Mouse (Mus musculus) cerebral cortex, adult 2 months (tissue): Measurements from ENCODE around the gene Abraxas1.

Experiments used
- WGBS: fragments of 180-500 bp; shearing (Covaris S2); methylation state at CpG from one replicate; pipeline ENCODE4 v1.1.7; 2018; 5-methylcytosine and 5-hydroxymethylcytosine counted together

Gene Abraxas1

DNA sequence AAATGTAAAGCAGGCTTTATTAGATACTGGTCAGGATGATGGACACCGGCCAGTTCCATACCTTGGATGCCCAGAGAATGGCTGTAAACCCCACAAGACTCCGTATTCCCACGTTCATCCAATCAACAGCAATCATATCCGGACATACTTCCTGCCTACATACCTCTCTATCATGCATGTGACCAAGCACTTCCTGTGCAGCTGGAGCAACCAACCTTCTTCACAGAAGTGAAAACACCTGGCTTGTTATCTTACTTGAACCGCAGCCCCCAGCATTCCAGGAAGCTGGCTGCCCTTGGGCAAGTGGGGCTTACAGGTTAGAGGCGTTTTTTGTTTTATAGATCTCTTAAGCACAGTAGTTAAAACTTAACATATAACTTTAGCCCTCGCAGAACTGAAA lies 2.1 kb upstream of the Abraxas1 start:
- WGBS, result 85% methylated on average over 7 of the region's 7 CpGs

DNA sequence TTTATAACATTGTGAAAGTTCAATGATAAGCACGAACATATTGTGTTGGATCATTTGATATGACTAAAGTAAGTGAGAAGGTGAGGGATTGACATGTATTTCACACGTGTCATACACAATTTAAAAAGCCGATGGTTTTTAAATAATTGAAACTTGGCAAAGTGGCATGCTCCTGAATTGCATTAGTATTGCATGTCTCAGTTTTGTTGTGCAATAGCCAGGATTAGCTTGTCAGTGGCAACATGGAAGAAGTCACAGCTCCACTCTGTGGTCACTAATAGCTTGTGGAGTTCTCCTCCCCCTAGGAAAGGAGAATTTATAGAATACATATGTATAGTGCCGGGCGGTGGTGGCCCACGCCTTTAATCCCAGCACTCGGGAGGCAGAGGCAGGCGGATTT lies 610 bp upstream of the Abraxas1 start:
- 64% methylated on average over 8 of the region's 8 CpGs for WGBS

DNA sequence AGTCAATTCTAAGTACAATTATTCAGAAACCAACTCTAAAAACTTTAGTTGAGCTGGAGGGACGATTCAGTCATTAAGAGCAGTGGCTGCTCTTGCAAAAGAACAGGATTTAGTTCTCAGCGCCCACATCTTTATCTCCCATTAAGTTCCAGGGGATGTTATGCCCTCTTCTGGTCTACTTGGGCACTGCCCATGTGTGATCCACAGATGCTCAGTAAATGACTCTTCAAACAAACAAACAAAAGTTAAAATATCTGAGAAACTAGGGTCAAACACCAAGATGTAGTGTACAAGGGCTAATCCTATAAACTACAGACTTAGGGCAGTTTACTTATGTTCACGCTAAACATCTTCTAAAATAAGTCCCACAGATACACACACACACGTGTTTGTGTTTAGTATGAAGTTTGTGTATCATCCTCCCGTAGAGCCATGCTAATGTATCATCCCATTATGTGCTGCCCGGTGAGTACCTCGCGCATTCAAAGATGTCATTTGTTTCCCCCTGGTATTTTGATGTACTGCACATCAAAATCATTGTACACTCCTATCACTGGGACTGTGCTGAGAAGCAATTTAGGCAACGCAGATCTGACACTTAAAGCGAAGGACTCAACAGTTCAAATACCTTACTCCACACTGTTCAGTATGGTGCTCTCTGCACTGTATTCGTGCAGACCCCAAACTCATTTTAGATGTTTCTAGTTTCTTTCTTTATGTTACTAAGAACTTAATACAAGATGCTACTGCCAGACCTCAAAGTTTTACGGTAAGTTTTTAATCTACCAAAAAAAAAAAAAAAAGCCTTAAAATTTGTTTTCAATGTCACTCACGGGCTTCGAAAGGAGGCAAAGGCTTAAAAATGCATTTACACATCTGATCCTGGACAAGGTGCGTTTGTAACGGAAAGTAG lies 941 bp downstream of the Abraxas1 start:
- 25% methylated on average over 16 of the region's 16 CpGs for WGBS

DNA sequence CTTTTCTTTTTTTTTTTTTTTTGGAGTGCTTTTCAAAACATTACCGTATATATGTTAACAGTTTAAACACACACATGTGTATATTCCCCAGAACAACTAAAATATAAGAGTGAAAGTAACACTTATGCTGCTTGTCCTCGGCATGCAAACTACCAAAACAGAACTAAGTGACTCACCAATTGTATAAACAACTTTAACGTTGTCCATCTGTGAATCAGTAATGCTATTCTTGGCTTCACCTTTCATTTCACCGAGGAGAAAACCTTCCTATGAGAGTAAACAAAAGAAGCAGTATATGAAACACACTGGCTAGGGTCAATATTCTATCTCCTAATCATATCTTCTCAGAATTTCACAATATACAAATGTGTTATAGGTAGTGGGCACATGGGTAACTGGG lies 2.4 kb downstream of the Abraxas1 start:
- WGBS, result 65% methylated on average over 4 of the region's 4 CpGs

DNA sequence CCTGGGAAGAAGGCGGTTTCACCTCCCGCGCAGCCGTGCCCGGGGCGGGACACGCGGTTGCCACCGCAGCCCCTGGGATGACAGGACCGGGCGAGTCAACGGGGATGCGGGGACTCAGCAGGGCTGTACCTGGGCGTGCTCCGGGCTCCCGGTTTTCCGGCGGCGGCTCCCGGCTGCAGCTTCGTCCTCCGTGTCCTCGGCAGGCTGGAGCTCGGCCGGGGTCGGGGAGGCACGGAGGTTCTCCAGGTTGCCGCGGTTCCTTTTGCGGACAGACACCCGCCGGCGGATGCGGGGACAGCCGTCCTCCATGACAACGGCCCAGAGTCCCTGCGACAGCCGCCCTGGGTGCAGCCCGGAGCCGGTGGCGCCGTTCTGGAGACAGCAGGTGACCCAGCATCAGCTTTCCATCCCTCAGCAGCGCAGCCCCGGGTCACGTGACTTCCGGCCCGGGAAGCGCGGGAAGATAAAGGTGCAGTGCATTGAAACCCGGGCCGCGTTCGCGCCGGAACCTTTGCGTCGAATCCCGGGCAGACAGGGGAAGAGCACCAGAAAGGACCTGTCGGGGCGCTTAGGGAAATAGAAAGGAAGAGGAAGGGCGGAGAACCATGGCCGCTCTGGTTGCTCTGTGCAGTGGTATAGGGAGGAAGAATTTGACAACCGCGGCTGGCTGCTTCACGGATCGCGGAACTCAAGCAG lies 22.5 kb downstream of the Abraxas1 start, which contains the start of the genes Helq and Mrps18c:
TSS of gene Helq (minus strand) at position 434 of the 696 bp plus-strand sequence.
TSS of gene Mrps18c (plus strand) at position 463 of the 696 bp plus-strand sequence.
- under 1% methylated on average over 64 of the region's 67 CpGs for WGBS

DNA sequence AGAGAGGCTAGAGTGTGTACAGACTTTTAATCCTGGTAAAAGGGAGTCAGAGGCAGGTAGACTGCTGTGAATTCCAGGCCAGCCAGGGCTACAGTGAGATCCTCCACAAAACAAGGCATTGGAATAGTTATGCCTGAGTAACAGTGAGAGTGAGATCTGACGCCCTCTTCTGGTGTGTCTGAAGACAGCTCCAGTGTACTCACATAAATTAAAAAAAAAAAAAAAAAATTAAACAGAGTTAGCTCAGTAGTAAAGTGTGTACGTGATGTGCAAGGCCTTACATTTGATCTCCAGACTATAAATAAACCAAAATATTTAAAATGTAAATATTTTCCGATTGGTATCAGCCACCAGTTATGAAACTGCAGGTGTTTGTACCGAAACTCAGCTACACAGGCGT lies 26.7 kb downstream of the Abraxas1 start:
- 78% methylated on average over 5 of the region's 5 CpGs for WGBS

DNA sequence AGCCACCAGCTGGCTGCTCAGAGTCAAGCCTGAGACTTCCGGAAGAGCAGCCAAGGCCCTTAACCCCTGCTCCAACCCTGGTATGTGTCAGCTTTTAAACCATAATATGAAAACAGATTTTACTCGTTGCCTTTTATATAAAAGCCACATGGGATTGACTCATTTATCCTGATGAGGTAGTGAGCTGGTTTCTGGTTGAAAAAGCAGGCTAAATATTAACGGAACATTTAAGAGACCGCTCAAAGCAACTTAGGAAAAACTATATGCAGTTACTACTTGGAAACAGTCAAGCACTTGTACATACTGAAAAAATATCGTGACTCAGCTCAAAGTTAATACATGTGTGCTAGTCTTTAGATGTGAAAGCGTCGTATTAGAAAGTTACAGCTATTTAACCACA lies 28.5 kb downstream of the Abraxas1 start:
- 83% methylated on average over 7 of the region's 7 CpGs for WGBS

DNA sequence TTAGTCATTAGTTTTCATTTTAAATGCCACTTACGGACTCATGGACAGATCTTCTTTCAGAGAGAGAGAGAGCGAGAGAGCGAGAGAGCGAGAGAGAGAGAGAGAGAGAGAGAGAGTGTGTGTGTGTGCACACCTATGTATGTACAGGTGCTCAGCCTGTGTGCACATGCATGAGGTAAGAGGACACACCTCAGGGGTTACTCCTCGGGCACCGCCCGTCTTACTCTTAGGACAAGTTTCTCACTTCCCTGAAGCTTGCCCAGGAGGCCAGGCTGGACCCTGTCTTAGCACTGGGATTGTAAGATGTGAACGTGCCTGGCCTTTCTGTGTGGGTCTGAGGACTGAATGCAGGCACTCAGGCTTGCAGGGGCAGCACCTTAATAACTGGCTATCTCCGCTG lies 33.2 kb downstream of the Abraxas1 start:
- 88% methylated on average over 9 of the region's 9 CpGs for WGBS

DNA sequence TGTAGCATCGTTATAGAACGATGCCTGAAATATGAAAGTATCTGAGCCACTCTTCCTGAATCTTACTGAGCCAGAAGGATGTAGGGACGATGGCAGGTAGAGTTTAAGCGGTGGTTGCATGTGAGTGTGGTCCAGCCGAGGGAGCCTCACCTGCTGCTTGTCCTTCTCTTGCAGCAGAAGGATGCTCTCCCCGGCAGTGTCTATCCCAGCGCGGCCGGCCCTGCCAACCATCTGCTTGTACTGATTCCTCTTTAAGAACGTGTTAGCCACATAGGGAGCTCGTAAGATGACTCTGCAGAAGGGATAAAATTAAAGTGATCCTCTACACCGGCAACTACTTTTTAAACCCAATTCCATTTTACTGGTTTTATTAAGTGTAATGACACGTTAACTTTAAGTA lies 41.8 kb downstream of the Abraxas1 start:
- WGBS, result 75% methylated on average over 13 of the region's 13 CpGs

DNA sequence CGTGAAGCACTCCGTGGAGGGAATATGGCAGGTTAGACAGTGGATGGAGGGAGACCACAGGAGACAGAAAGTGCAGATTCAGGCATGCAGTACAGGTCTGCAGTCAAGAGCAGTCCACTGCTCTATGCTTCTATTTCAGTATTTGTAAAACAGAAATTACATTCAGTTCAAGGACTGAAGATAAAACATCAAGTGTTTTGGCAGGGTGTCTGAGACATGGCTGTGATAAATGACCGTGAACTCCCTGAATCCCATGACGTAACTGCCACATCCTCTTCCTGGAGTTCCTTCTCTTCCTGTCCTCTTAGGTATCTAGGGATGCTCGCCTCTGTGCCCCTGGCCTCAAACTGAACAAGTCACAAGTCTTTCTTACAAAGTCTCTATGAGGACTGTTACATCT lies 43.9 kb downstream of the Abraxas1 start:
- WGBS, result 93% methylated on average over 5 of the region's 5 CpGs

DNA sequence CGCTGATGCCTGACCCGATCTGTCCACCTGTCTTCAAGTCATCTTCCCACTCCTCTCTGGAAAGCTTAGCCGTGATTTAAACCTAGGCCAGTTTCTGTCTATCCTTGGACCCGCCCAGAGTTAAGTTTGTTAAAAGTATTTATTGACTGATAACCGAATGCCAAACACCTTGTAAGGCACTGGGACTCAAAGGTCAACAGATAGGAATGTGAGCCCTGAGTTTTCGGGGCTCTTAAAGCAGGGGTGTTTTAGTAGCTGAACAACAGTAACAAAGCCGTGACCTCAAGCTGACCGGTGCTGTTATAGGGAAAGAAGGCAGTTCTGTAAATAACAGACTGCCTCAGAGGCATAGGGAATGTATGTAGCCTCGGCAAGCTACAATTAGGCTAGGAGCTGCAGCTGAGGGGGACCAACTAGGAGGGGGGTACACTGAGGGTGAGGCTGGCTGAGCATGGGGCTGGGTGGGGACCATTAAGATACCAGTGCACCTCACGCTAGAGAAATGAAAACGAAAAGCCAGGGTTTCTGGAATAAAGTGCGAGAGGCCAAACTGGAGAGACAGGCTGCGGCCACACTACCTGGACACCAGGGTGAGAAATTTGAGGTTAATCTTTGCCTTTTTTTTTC lies 44.9 kb downstream of the Abraxas1 start:
- 96% methylated on average over 13 of the region's 13 CpGs for WGBS

DNA sequence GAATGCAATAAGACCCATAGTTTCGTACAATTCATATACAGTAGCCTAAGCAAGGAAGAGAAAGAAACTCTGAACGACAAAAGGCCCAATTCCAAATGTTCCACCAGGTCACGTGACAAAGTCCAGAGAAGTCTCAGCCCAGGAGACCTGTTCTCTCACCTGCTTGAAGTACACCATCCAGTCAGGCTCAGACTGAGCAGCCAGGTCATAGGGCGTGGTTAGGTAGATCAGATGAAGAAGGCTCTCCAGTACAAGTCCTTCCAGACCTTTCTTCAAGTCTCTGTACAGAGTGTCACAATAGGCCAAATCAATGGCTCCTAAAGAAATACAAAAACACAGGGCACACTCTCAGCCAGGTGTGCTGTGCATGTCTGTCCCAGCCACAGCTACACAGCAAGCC lies 49.2 kb downstream of the Abraxas1 start:
- 98% methylated on average over 4 of the region's 4 CpGs for WGBS

DNA sequence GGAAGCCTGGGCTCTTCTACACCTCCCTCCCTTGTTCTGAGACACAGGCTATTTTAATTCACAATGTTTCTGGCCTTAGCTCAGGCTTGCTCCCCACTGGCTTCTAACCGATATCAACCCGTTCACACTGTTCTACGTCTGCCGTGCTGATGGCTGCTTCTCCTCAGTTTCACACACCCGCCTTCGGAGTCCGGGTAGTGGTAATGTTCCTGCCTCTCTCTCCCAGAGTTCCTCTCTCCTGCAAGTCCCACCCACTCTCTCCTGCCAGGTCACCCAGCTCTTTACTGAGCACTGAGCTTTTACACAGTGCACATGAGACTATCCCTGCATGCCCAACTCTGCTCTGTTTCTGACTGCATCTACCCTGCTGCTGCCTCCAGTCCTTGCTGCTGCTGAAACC lies 54.7 kb downstream of the Abraxas1 start:
- WGBS, result 69% methylated on average over 7 of the region's 7 CpGs

DNA sequence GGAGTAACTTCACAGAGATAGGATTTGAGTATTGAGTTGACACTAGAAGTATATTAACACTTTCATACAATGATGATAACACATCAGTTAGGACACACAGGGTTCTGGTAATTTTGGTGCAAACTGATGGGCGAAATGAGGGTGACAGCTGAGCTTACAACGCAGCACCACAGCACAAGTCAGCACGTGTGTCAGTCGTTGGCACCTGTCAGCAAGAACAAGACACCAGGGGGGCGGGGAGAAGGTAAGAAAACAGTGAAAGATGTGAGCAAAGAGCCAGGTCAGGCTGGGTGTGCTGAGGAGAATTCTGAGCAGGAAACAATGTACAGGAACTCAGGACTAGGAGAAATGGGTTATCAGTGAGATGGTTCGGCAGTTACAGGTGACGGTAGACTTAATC lies 59.0 kb downstream of the Abraxas1 start:
- 93% methylated on average over 7 of the region's 7 CpGs for WGBS

DNA sequence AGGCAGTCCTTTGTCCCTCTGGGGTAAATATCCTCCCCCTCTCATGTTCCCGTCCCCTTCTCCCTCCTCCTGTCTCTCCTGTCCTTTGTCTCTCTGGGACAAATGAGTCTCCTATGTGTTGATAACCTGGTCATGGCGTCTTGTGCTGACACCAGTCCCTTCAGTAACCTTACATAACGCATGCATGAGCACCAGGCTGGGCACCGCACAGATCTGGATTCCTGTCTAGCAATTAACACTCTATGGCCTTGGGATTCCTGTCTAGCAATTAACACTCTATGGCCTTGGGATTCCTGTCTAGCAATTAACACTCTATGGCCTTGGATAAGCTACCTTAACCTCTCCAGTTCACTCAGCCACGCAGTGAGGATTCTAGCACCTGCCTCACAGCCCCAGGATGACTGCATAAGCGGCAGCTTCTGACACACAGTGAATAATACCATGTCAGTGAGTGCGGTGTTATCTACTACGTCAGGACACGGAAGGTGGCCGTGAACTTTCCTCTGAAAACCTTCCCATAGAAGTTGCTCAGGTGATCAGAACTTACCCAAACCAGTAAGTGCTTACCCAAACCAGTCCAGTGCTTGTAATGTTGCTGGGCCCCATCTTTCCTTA lies 60.6 kb downstream of the Abraxas1 start:
- WGBS, result 86% methylated on average over 10 of the region's 10 CpGs

DNA sequence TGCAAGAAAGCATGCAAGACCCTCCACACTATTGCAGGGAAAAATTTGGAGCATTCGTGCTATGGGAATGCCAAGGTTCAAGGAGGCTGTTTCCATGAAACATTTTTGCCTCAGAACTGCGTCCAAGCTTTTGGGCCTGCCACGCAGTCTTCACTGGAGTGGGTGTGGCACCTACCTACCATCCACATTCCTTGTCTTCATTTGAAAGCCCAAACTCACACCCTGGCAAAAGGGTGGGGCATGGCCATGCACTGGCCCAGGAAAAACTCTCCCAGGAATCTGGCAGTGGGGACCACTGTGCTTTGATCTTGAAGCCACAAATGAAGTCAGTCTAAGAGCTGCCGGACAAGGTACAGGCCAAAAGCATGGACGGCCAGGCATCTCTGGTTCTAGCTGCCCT lies 62.6 kb downstream of the Abraxas1 start:
- 95% methylated on average over 5 of the region's 5 CpGs for WGBS
